Mouse (Mus musculus) heart, postnatal 10 days (tissue): ENCODE measurements around the gene Ccdc169. TPM values are rescaled to one million over a fixed set of nuclear protein-coding genes. Genes with fewer than 3 reads are reported as not detected.
"Not testable (repeated sequence)": the region's sequence is repeated elsewhere in the genome, so short reads cannot be mapped to it uniquely, and the experiment has no call there.

Experiments
- DNase-seq, 2 experiments: peaks; one replicate each; pipeline ENCODE4 v3.0.0; 2021
- intact Hi-C: fragments of 180-260 bp; cut with DNase I; formaldehyde crosslinking; loops from one replicate; pipeline ENCODE4 v1.15.1; 2025
- microRNA-seq, 2 experiments: library from miRNA; unstranded; fragments of <30 nt; microRNA quantifications; one replicate each; pipeline ENCODE4 v1.2.0; 2022
- total RNA-seq, 2 experiments: library from RNA; stranded (reverse); gene quantifications; 2 replicates each; pipeline ENCODE4 v1.2.3; 2021

Gene Ccdc169
- total RNA-seq, 2 experiments from 2014 or later = 0.10 to 0.15 TPM

DNA sequence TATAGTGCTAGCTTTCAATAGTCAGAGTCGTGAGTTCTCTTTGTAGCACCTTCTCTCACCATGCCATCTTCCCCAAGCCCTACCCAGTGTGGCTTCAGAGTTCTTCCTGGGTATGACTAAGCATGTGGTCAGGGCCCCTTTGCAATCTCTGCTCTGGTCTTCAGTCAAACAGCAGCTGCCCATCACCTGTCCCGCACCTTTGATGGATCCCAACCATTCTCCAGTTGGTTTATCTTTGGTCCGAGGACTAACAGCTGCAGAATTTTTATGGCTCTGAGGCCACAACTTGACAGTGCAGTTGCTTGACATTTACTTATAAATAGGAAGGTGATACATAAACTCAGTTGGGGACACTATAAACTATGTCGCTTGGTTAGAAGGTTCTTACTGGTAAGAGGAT is 54.5 kb downstream of the Ccdc169 start:
- no peak for DNase-seq
- intact Hi-C loops = no loop called here

GRCm38 (mm10) chr3:55193351-55193750 is 56.2 kb downstream of the Ccdc169 start:
- no peak for DNase-seq
- intact Hi-C loops = no loop called here

- intact Hi-C loops = no loop called here
- DNase-seq = no peak
Observed at GRCm38 (mm10) chr3:55194792-55195191, 57.7 kb downstream of the Ccdc169 start.

DNA sequence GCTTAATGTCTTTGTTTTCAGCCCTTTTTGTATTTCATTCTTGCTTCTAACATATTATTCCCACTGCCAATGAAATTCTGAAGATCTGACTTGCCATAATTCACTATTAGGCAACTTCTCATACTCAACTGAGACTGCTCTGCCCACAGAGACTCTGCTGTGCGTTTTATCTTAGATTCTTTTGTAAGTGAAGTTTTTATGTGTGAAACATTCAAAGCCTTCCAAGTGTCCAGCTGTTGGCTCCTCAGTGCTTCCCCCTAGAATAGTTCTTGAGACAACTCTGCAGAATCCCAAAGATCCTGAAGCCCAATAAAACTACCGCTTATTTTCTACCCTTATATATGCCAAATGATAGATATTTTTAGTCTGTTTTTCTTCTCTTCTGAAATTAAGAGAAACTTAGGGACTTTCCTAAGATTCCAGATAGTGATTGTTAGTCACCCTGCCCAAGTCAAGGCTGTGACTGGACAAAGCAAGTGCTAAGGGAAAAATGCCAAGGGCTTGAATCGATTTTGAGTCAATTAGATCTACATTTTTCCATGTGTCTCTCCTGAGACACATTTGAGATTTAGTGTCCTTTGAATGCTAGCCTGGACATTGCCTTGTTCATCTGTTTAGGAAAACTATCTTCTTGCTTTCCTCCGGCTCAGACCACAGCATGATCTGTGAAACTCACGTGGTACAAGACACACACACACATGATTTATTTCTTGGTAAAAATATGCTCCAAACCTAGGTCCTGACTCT is 58.6 kb downstream of the Ccdc169 start:
- intact Hi-C loops = no loop called here
- DNase-seq = peak; percentile 30 to 36

DNA sequence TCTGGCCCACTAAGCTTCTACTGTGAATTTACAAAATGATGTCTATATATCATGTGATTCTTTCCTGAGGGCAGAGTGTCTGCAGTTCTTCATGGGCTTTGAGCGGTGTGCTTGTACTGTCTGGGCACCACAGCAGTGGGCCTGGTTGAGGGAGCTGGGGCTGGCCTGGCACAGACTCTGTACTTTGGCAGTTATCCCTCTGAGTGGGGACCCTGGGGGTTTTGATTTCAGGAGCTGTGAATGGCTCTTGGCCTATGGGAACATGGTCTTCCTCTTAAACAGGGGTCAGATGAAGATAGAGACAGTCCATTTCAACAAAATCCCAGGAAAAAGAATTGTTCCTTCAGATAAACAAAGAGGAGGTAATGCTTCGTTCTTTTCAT is 59.2 kb downstream of the Ccdc169 start:
- no peak for DNase-seq

DNA sequence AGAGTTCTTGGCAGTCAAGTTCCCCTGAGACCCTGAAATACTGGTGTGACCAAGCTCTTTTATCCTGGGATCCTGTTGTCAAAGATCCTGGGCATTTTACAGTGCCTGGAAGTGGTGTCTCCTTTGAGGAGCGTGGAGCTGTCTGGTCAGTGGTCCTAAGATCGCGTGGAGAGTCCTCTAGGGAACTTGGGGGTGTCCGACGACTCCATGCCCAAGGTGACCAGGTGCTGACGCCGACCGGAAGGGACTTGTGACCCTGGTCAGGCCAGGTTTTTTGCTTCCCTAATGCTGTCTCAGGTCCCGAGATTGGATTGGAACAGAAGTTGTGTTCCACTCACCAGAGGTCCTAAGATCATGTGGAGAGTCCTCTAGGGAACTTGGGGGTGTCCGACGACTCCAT is 66.5 kb downstream of the Ccdc169 start:
- DNase-seq, intact Hi-C loops: not testable (repeated sequence)

More for the DNA sequence above, 59.2 kb downstream of the Ccdc169 start:
- intact Hi-C loops = no loop called here

- no peak for DNase-seq
- intact Hi-C loops = no loop called here
Observed at GRCm38 (mm10) chr3:55206413-55206812, 69.3 kb downstream of the Ccdc169 start.

DNA sequence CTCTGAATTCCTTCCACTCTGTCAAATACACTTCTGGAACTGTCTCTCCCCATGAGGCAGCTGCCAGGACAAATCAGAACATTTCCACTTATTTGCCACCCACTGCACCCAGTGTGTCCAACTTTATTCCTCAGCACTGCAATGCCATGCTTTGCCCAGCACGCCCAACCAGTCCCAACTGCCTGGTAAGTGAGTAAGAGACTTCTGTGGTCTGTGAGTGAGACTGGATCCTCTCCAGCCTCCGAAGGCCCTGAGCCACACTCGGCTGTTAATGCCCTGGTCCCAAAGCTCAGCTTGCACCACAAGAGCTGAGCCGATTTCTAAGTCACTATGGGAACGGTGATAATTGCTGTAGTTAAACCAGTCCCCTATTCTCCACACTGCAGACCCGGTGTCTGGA is 70.5 kb downstream of the Ccdc169 start:
- no peak for DNase-seq
- intact Hi-C loops = no loop called here

DNA sequence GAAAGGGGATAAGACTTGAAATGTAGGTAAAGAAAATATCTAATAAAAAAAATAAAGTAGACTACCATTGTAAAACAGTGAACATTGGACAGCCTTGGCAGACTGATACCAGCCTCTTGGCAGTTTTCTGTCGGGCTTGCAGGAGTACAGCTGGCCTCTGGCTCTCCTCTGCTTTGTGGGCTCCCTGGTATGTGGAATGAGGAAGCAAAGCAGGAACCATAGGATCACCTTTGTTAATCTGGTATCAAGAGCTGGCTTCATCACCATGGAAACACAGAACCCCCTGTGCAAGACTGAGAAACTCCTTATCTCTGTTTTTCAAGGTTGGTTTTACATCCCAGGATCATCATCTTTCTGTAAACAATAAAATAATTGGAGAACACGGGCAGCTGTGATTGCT is 75.1 kb downstream of the Ccdc169 start:
- intact Hi-C loops = no loop called here
- DNase-seq = no peak

DNA sequence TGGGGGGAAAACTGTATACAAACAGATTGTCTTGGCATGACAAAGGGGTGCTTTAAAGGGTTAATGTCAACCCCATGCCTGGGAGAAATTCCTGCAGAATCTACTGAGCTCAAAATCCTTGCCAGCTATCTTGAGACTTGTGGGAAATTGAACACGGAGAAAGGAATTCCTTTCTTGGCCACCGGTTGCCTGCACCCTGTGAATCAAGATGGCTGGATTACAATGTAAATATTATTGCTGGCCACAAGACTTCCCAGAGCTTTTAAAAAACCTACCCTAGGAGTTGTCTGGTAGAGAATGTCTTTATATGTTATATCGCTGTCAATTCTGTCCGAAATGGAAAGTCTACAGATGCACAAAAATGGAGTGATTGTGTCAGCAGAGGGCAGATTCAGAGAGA is 76.6 kb downstream of the Ccdc169 start:
- intact Hi-C loops = no loop called here
- DNase-seq = no peak

DNA sequence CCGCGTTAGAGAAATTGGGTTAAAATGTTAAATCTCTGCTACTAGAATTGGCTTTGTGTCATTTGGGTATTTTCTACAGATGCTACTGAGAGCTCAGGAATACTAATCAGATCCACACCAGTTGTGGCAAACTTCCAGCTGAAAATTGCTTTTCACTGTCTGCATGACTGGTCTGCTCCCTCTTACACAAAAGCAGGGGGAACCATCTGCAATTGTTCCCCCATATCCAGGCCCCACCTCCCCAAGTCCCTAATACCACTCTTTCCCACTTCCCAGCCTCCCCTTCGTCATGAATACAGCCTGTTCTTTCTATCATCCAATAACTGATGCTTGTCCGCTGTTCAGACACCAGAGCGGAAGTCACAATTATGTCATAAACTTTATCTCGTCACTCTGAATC is 77.3 kb downstream of the Ccdc169 start:
- intact Hi-C loops = no loop called here
- DNase-seq = no peak

DNA sequence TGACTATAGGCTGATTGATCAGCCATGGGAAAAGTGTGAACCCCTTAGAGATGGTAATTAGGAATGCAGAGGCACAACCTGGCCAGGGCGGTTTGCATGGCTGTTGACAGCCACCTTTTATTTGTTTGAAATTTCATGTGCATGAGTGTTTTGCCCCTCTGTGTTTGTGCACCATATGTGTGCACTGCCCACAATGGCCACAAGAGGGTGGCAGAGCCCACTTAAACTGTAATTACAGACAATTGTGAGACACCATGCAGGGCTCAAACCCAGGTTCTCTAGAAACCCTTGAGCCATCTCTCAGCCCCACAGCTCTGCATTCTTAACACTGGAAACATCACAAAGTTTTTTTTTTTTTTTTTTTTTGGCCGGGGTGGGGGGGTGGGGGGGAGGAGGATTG is 85.4 kb downstream of the Ccdc169 start:
- intact Hi-C loops = no loop called here
- DNase-seq = no peak

Small RNAs within 50 kb of the gene (microRNA-seq; reads per million reads assigned to microRNA genes)
- gene Gm22029 = 0 reads per million in 2 experiments

Other genes with a start within 250 kb of the Ccdc169 start
- gene Sertm1, start 221.5 kb upstream of the Ccdc169 start, total RNA-seq = under 1 TPM; 0.14 to 0.35 TPM
- under 1 TPM; 0.31 to 0.60 TPM for gene Ccna1, start 81.8 kb upstream of the Ccdc169 start, total RNA-seq
- 10 to 100 TPM; 38.7 to 45.3 TPM for gene Spg20, start 25.2 kb upstream of the Ccdc169 start, total RNA-seq
- not detected for gene Sohlh2, start 44.7 kb downstream of the Ccdc169 start, total RNA-seq
- 10 to 100 TPM; 11.9 to 13.0 TPM for gene Dclk1, start 105.0 kb downstream of the Ccdc169 start, total RNA-seq